Mouse (Mus musculus): ENCODE measurements around the gene Zdhhc23.

The Zdhhc23 gene

DNA sequence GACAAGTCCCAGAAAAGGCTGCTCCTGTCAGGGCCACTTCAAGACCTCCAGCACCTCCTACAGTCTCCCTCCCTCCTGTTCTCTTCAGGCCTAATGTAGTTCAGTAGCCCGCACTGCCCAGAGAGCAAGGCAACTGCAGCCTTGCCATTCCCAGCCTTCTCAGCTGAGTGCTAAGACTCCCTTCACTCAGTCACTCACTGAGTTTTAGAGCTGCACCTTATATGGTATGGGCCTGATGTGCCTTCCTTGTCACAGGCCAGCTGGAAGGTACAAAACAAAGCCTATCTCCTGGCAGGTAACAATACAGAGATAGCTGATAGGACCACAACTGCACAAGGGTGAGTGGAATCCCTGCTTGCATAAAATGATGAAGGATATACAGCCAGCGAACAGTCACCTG is 7.2 kb downstream of the Zdhhc23 start:
- in situ Hi-C loops (cut with MboI; ENCODE audit: low pct_unique_long_range_greater_than_20kb in 1 of 2, low sequenced_read_pairs in 2 of 2, unreplicated experiment in 1 of 2), result no loop called here

DNA sequence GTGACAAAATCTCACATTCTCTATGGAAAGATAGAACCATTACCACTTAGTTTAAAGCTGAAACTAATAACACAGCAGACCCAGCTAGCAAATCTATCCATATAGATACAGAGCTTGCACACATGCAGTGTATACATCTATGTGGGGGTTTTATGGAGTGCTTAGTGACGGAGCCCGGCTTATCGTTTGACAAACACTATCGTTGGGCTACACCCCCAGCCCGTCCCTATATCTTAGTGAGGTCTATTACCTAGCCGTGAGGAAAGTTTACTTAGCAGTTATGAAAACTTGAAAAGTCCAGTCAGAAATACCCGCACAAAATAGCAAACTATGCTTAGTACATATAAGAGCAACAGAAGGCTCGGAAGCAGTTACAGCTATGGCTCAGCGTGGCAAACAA is 7.8 kb downstream of the Zdhhc23 start:
- in situ Hi-C loops (cut with MboI; ENCODE audit: low pct_unique_long_range_greater_than_20kb in 1 of 2, low sequenced_read_pairs in 2 of 2, unreplicated experiment in 1 of 2), result no loop called here

DNA sequence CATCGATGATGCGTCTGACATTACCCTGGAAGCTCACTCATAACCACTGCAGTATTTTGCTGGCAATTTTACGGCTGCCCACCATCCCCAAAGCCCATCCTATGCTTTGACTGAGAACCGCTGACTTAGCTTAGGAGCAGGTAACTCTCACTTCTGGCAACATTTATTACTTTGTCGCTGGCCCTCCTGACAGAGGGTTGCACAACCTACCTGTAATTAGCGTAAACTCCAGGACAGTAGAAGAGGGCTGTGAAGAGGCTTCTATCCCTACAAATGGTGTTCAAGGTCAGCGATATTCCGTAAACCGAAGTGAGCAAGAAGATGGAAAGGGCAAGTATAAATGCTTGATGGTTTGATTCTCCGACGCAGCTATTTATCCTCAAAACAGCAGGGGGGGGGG is 8.4 kb downstream of the Zdhhc23 start:
- in situ Hi-C loops (cut with MboI; ENCODE audit: low pct_unique_long_range_greater_than_20kb in 1 of 2, low sequenced_read_pairs in 2 of 2, unreplicated experiment in 1 of 2), result no loop called here

DNA sequence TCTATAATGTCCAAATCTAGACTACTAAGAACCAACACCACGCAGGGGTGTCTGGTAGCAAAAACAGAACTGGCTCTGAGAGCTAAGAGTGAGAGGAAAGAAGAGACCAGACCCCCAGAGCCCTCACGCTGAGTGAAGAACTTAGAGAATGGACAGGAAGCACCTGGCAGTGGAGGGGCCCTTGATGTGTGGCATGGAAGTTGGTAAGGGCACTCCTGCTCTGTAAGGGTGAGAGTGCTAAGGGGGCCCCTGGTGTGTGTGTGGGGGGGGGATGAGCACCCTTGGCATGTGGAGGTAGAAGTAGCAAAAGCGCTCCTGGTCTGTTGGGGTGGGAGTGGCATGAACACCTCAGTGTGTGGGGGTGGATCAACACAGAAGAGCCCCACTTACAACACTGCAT is 9.2 kb downstream of the Zdhhc23 start:
- in situ Hi-C loops (cut with MboI; ENCODE audit: low pct_unique_long_range_greater_than_20kb in 1 of 2, low sequenced_read_pairs in 2 of 2, unreplicated experiment in 1 of 2), result no loop called here

DNA sequence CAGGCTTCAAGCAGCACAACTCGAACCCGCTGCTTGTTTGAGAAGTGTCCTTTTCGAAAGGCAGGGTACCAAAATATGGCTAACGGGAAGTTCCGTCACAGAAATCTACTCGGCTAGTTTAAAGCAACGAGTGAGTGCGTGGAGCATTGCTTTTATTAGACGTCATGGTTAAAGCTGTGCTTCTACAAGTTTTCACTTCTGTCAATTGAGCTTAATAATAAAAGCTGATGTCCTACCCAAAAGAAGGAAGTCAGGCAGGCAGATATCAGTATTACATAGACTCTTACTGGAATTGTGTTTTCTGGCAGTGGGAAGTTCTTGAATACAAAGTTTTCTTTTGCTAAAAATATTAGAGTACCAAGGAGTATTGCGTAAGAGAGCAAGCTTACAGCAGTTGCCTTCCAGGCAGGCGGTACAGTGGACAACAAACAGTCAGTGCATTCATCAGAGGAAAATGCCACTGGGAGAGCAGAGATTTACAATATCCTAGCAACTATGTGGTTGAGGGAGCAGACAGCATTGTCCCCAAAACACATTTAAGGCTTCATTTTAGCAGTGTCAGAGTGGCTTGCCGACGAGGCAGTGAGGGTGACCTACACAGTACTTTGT is 13.7 kb downstream of the Zdhhc23 start:
- in situ Hi-C loops (cut with MboI; ENCODE audit: low pct_unique_long_range_greater_than_20kb in 1 of 2, low sequenced_read_pairs in 2 of 2, unreplicated experiment in 1 of 2), result no loop called here

DNA sequence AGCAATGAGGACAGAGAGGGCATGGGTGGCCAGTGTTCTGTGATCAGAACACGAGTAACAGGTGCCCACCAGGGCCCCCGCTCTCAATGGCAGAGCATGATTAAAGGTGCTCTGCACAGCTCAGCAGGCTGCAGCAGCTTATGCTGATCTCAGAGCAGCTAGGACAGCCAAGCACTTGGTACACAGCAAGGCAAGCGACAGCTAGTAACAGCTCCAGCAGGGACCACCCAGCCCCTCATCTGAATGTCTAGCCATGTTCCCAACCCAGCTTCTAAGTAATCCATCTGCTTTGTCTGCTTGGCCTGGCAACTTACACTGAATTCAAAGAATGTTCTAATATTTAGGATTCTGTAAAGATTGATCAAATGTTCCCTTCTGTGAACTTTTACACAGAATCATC is 15.8 kb downstream of the Zdhhc23 start:
- in situ Hi-C loops (cut with MboI; ENCODE audit: low pct_unique_long_range_greater_than_20kb in 1 of 2, low sequenced_read_pairs in 2 of 2, unreplicated experiment in 1 of 2), result no loop called here

DNA sequence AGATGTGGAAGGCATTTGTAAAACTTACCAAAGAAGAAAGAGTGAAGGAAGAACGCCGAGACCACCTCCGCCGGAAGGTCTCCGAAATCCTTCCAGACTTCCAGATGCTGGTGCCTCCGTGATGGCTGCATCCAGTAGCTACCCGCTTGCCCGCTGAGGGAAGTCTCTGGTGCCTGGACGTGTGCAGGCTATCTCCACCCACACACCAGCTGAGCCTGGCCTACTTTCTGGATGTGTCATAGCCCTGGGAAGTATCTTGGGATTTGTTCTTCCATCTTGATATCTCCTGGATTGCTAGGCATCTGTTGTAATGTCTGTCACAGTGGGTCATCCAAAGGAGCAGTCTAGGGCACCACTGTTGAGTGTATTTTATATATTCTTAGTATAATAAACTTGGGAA is 16.3 kb downstream of the Zdhhc23 start:
- in situ Hi-C loops (cut with MboI; ENCODE audit: low pct_unique_long_range_greater_than_20kb in 1 of 2, low sequenced_read_pairs in 2 of 2, unreplicated experiment in 1 of 2), result no loop called here

DNA sequence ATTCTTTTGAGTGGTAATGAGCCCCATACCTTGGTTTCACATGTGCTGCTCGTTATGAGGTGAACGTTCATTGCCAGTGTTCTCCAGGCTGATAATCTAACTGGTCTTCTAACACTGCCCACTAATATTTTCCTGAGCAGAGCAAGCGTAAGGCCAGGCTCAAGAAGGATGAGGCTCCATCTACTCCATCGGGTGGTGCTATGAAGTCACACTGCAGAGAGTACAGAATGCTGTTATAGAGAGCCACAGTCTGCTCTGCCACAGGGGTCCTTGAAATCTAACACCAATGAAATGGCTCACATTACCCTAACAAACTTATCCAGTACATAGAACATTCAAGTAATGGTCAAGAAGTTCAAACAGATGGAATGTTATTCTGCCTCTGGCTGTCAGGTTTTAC is 21.6 kb downstream of the Zdhhc23 start:
- in situ Hi-C loops (cut with MboI; ENCODE audit: low pct_unique_long_range_greater_than_20kb in 1 of 2, low sequenced_read_pairs in 2 of 2, unreplicated experiment in 1 of 2), result no loop called here

DNA sequence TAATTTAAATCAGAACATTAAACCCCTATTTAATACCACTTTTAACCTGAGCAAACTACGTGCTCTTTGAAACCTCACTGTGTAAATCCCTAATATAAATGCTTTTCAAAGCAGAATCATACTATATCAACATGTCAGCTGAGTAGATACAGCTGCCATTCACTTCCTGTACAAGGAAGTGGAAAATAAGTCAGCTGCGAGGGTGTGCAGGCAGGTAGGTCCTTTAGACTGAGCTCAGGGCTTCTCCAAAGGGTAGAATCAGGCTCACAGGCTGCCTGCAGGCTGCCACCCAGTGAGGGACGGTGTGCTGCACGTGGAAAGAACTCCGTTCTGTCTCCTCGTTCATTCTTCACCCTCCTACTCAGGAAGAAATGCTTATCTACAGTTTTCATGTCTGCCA is 24.7 kb downstream of the Zdhhc23 start:
- in situ Hi-C loops (cut with MboI; ENCODE audit: low pct_unique_long_range_greater_than_20kb in 1 of 2, low sequenced_read_pairs in 2 of 2, unreplicated experiment in 1 of 2), result no loop called here

DNA sequence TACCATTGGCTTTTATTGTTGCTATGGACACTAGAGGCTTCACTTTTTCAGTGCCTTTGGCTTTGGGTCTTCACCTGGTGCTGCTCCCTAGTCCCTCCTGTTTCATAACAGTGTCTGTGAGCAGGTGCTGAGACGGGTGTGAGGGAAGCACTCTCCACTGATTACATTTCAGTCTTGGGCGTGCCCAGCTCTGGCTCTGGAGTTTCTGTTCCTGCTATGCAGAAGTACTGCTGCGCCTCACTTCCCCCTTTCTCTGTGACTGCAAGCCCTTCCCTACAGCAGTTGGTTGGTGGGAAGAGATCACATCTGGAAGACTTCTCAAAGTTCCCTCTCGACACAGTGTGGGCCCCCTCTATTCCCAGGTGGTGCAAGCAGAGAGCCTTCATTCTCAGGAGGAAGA is 28.0 kb downstream of the Zdhhc23 start:
- in situ Hi-C loops (cut with MboI; ENCODE audit: low pct_unique_long_range_greater_than_20kb in 1 of 2, low sequenced_read_pairs in 2 of 2, unreplicated experiment in 1 of 2), result no loop called here

DNA sequence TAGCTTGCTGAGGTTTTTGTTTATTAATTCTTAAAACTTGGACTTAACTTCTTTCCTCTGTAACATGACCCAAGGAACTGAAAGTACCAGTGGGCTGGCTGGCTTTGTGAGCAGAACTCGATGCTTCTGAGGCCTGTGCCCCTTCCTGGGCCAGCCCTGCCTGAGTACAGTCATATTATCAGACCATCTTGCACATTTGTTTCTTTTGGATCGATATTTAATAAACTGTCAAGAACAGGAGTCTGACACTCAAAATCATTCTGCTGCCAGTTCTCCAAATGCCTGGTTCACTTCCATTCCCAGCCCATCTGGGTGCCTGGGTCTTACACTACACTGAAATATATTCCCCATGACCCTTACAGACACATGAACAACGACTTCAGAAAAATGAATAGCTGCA is 33.7 kb downstream of the Zdhhc23 start:
- in situ Hi-C loops (cut with MboI; ENCODE audit: low pct_unique_long_range_greater_than_20kb in 1 of 2, low sequenced_read_pairs in 2 of 2, unreplicated experiment in 1 of 2), result no loop called here

DNA sequence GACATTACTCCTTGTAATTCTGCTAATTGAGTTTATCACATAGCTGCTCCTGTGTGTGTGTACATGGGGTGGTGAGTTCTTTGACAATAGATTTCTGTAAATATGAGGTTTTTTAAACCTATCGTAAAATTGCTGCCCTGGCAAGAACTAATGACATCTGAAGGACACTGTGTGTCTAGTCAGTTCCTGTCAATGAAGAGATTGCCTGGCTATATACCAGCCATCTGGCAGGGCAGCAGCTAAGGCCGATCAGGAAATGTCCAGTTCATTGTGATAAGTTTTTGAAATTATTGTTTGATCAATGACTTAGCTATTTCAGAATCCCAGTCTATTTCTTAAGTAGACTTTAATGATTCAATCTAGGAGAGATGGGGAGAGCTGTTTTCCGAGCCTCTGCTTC is 34.2 kb downstream of the Zdhhc23 start:
- in situ Hi-C loops (cut with MboI; ENCODE audit: low pct_unique_long_range_greater_than_20kb in 1 of 2, low sequenced_read_pairs in 2 of 2, unreplicated experiment in 1 of 2), result no loop called here

DNA sequence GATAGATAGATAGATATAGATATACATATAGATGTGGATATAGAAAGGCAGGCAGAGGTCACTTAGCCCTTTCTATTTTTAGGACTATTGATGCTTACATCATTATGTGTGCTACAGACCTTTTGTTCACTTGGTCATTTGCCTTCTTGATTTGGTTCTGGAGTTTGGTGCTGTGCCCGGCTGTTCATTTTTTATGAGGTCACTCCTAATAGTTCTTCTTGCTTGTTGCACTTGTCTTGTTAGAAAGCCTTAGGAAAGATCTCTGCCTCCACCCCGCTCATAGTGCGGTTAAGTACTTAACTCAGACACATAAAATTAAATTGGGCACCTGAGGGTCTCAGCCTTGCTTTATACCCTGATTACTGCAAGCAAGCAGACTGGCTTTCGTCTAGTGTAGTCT is 38.7 kb downstream of the Zdhhc23 start:
- in situ Hi-C loops (cut with MboI; ENCODE audit: low pct_unique_long_range_greater_than_20kb in 1 of 2, low sequenced_read_pairs in 2 of 2, unreplicated experiment in 1 of 2), result no loop called here

DNA sequence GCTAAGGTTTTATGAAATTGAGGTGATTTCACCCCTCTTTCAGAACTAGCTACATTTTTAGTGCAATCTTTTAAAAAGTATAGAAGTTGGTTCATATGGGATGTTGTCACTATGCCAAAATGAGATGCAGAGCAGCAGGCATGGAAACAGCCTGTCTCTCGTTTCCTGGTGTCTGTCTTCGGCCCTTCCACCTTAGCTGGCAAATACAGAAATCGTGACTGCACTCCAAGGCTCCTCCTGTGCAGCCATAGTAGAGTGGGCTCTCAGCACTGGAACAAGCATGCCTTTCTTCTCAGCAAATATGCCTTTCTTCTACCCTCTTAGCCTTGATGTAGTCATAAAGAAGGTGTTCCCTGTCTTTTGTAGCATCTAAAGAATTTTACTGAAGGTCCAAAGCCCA is 43.7 kb downstream of the Zdhhc23 start:
- in situ Hi-C loops (cut with MboI; ENCODE audit: low pct_unique_long_range_greater_than_20kb in 1 of 2, low sequenced_read_pairs in 2 of 2, unreplicated experiment in 1 of 2), result no loop called here

DNA sequence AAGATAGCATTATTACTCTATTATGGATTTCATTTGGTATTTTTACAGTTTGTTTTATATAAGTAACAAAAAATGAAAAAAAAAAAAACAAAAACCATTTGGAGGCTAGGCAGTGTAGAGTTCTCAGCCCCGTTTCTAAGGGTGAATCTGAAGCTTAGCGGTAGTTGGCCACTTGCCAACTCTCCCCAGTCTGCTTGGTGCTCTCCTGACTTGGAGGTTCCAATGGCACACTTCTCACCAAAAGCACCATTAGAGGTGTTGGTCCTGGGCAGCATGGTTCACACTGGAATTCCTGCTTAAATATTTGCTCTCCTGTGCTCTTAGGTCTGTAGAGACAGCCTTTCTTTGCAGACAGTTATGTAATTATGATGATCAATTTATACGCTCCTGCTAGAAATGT is 44.2 kb downstream of the Zdhhc23 start:
- in situ Hi-C loops (cut with MboI; ENCODE audit: low pct_unique_long_range_greater_than_20kb in 1 of 2, low sequenced_read_pairs in 2 of 2, unreplicated experiment in 1 of 2), result no loop called here

DNA sequence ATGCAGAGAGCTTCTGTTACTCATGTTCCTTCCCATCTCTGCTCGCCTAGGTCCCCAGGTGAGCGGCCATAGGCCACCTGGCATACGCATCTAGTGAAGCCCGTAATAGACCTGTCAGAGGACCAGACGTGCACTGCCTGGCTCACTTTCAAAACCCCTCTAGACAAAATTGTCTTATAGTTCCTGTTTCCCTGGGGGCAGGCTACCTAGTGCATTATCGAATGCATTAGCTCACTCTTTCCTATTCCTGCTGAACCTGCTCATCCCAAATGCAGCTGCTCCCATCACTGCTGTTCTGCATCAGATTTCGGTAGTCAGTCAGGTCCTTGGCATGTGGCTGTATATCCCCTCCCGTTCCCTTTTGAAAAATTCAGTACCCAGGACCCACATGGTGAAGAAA is 44.7 kb downstream of the Zdhhc23 start:
- in situ Hi-C loops (cut with MboI; ENCODE audit: low pct_unique_long_range_greater_than_20kb in 1 of 2, low sequenced_read_pairs in 2 of 2, unreplicated experiment in 1 of 2), result no loop called here

DNA sequence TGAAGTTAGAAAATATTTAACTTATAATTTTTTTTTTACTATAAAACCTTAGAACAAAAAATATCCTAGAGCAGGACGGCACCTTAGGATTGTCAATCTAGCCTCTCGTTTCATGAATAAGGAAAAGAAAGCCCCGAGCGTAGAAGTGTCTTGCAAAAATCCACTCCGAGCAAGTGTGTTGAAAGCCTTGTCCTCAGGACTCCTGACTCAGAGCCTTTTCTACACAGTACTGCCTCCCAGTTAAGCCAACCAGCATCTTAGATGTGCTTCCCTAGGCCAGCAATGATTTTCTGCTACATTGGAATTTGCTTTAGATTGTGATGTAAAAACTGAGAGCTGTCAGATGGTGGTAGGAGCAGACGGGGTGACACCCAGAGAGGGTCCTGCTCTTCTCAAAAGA is 46.5 kb downstream of the Zdhhc23 start:
- in situ Hi-C loops (cut with MboI; ENCODE audit: low pct_unique_long_range_greater_than_20kb in 1 of 2, low sequenced_read_pairs in 2 of 2, unreplicated experiment in 1 of 2), result no loop called here

DNA sequence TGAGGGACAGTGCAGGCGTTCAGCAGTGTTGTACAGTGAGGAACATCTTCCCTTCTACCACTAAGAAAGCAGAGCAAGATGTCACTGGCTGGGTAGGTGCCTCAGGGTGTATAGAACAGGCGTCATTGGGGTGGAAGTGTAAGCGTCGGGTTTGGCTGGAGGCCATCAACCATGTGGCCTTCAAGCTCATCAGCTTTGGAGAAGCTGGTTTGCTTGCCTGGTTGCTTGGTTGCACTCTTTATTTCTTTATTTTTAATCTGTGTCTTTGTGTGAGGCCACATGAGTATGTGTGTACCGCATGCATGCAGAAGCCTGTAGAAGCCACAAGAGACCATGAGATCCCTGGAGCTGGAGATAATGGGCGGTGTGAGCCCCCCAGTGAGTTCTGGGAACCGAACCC is 47.3 kb downstream of the Zdhhc23 start:
- in situ Hi-C loops (cut with MboI; ENCODE audit: low pct_unique_long_range_greater_than_20kb in 1 of 2, low sequenced_read_pairs in 2 of 2, unreplicated experiment in 1 of 2), result no loop called here

DNA sequence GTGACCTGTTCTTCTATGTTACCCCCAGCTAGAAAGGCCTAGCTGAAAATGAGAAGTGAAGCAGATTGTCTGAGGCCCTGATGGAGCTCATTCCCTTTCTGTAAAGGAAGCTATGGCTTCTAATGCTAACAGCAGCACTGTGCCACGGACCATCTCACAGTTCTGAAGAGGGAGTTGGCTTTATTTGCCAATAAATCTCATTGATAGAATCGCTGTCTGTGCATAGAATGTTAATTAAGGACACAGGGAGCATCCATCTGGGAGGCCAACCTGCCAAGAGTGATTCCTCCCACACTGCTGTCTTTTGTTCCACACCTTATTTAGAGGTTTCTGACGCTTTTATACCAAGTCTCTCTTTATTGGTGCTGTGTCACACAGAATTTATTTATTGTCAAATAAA is 48.1 kb downstream of the Zdhhc23 start:
- in situ Hi-C loops (cut with MboI; ENCODE audit: low pct_unique_long_range_greater_than_20kb in 1 of 2, low sequenced_read_pairs in 2 of 2, unreplicated experiment in 1 of 2), result no loop called here

DNA sequence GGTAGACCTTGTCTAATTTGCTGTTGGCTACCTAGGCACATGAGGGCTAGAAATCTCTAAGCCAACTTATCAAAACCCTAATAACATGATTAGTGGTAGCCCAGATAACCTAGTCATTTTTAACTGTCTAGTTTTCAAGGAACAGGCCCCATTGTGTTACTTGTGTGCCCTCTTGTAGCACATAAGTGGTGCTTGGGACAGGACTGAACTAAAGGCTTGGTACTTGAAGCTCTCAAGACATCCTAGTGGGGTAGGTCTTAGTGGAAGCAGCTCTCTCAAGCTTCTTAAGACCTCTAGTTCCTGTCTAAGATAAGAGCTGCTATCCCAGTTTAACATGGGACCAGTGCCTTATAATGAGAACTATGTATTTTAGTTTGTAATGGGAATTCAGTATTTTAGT is 49.0 kb downstream of the Zdhhc23 start:
- in situ Hi-C loops (cut with MboI; ENCODE audit: low pct_unique_long_range_greater_than_20kb in 1 of 2, low sequenced_read_pairs in 2 of 2, unreplicated experiment in 1 of 2), result no loop called here

DNA sequence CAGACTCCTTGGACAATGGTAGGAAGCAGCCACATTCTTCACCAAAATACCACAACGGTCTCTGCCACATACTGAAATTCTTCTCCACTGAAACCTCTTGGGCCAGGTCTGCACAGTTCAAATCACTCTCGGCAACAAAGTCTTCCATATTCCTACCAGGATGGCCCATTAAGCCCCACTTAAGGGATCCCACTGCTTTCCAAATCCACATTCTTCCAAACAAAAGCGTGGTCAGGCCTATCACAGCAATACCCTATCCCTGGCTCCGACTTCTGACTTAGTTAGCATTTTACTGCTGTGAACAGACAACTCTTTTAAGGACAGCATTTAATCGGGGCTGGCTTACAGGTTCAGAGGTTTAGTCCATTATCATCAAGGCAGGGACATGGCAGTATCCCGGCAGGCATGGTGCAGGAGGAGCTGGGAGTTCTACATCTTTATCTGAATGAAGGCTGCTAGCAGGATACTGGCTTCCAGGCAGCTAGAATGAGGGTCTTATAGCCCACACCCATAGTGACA is 53.2 kb downstream of the Zdhhc23 start, which contains the start of gene Qtrt2:
TSS of gene Qtrt2 (minus strand) at position 469 of the 519 bp plus-strand sequence.
- in situ Hi-C loops (cut with MboI; ENCODE audit: low pct_unique_long_range_greater_than_20kb in 1 of 2, low sequenced_read_pairs in 2 of 2, unreplicated experiment in 1 of 2), result no loop called here
